Mouse (Mus musculus): ENCODE measurements around the gene Gm20518. TPM values are rescaled to one million over a fixed set of nuclear protein-coding genes. Genes with fewer than 3 reads are reported as not detected.
A peak's percentile ranks its signal among the peaks of the same experiment; 100 is the strongest.

Gm20518 gene
- polyA plus RNA-seq, 1 experiment from 2014 or later = not detected

GRCm38 (mm10) chr16:17815411-17816402, 75.8 kb downstream of the Gm20518 start:
- no peaks in the 10 kb centered on the region for H3K9me3 ChIP-seq (replicated peaks)
- no peaks in the 10 kb centered on the region for H3K36me3 ChIP-seq
- H3K4me1 ChIP-seq = peaks cover 13% of the 10 kb centered on the region
- H3K4me3 ChIP-seq = peak overlapping the region; percentile 50
- peak; percentile 77 for ATAC-seq
- peak overlapping the region; percentile 84 for H3K4me2 ChIP-seq
- H3K9ac ChIP-seq = peak overlapping the region; percentile 50
- WGBS (ENCODE audit: insufficient replicate concordance) = 3% methylated on average over 63 of the region's 63 CpGs
- peaks cover 91% of the 10 kb centered on the region for H3K27me3 ChIP-seq (replicated peaks)
- H3K27ac ChIP-seq = no peak overlapping the region

- H3K27me3 ChIP-seq (replicated peaks) = peaks cover 96% of the 10 kb centered on the region
- H3K4me1 ChIP-seq = peaks cover 13% of the 10 kb centered on the region
- H3K9me3 ChIP-seq (replicated peaks) = no peaks in the 10 kb centered on the region
- no peak for ATAC-seq
- H3K4me2 ChIP-seq = no peak overlapping the region
- 54% methylated on average over 4 of the region's 4 CpGs for WGBS (ENCODE audit: insufficient replicate concordance)
- H3K36me3 ChIP-seq = no peaks in the 10 kb centered on the region
- H3K4me3 ChIP-seq = no peak overlapping the region
- H3K9ac ChIP-seq = no peak overlapping the region
- no peak overlapping the region for H3K27ac ChIP-seq
Measured at GRCm38 (mm10) chr16:17813173-17813572, 78.3 kb downstream of the Gm20518 start.

- peaks cover 99% of the 10 kb centered on the region for H3K27me3 ChIP-seq (replicated peaks)
- peaks cover 22% of the 10 kb centered on the region for H3K4me1 ChIP-seq
- no peak overlapping the region for H3K4me3 ChIP-seq
- WGBS (ENCODE audit: insufficient replicate concordance) = 3% methylated on average over 5 of the region's 5 CpGs
- H3K9me3 ChIP-seq (replicated peaks) = no peaks in the 10 kb centered on the region
- H3K27ac ChIP-seq = no peak overlapping the region
- H3K36me3 ChIP-seq = no peaks in the 10 kb centered on the region
- ATAC-seq = no peak
- H3K4me2 ChIP-seq = no peak overlapping the region
- H3K9ac ChIP-seq = no peak overlapping the region
Measured at GRCm38 (mm10) chr16:17812120-17812519, 79.4 kb downstream of the Gm20518 start.

DNA sequence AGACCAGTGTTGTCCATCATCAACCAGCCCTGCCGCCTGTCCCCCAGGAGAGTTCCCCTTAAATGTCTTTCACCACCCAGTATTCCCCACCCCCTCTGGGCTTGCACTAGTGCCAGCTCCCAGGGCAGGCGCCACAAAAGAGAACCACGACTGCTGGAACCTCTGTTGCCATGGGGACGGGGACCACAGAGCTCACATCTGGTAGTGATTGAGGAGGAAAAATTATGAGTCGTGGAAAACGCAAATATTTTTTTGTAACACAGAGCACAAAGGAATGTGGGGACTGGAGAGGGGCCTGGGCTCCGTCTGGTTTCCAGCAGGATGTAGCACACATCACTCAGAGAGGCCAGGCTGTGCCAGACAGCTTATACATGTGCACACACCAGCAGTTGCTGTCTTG, 81.8 kb downstream of the Gm20518 start:
- no peak overlapping the region for H3K9ac ChIP-seq
- peaks cover 20% of the 10 kb centered on the region for H3K4me1 ChIP-seq
- no peaks in the 10 kb centered on the region for H3K36me3 ChIP-seq
- WGBS (ENCODE audit: insufficient replicate concordance) = 30% methylated on average over 7 of the region's 7 CpGs
- H3K9me3 ChIP-seq (replicated peaks) = no peaks in the 10 kb centered on the region
- H3K4me2 ChIP-seq = no peak overlapping the region
- peaks cover 99% of the 10 kb centered on the region for H3K27me3 ChIP-seq (replicated peaks)
- no peak overlapping the region for H3K4me3 ChIP-seq
- ATAC-seq = no peak
- H3K27ac ChIP-seq = 0 out of 2 replicates have a peak overlapping the region, but pooled peaks have one; percentile 17

- H3K27ac ChIP-seq = no peak overlapping the region
- 63% methylated on average over 4 of the region's 4 CpGs for WGBS (ENCODE audit: insufficient replicate concordance)
Measured at GRCm38 (mm10) chr16:17809125-17809524, 82.3 kb downstream of the Gm20518 start.

GRCm38 (mm10) chr16:17807192-17808009, 84.1 kb downstream of the Gm20518 start:
- no peaks in the 10 kb centered on the region for H3K9me3 ChIP-seq (replicated peaks)
- H3K27me3 ChIP-seq (replicated peaks) = peaks cover 99% of the 10 kb centered on the region
- peak overlapping the region; percentile 85 for H3K4me2 ChIP-seq
- H3K27ac ChIP-seq = peak overlapping the region; percentile 30; the same call in 1 of the 2 replicates
- ATAC-seq = peak; percentile 68
- H3K36me3 ChIP-seq = no peaks in the 10 kb centered on the region
- peak overlapping the region; percentile 57 for H3K4me3 ChIP-seq
- WGBS (ENCODE audit: insufficient replicate concordance) = 4% methylated on average over 73 of the region's 73 CpGs
- H3K4me1 ChIP-seq = peaks cover 42% of the 10 kb centered on the region
- peak overlapping the region; percentile 65 for H3K9ac ChIP-seq

More at GRCm38 (mm10) chr16:17809125-17809524, 82.3 kb downstream of the Gm20518 start:
- Histone ChIP-seq H3K27me3 (replicated peaks) (peaks cover 99% of the 10 kb centered on the region), H3K4me2 (no peak overlapping the region), H3K9ac (no peak overlapping the region), H3K4me3 (no peak overlapping the region), H3K9me3 (replicated peaks) (no peaks in the 10 kb centered on the region), H3K36me3 (no peaks in the 10 kb centered on the region), H3K4me1 (peaks cover 25% of the 10 kb centered on the region)
- ATAC-seq = no peak

- Histone ChIP-seq H3K9me3 (replicated peaks) (no peaks in the 10 kb centered on the region), H3K4me2 (peak overlapping the region; percentile 85), H3K27ac (peak overlapping the region; percentile 30; the same call in 1 of the 2 replicates), H3K36me3 (no peaks in the 10 kb centered on the region), H3K27me3 (replicated peaks) (peaks cover 99% of the 10 kb centered on the region), H3K4me1 (peaks cover 42% of the 10 kb centered on the region), H3K4me3 (peak overlapping the region; percentile 57), H3K9ac (peak overlapping the region; percentile 65)
- WGBS (ENCODE audit: insufficient replicate concordance) = 5% methylated on average over 50 of the region's 50 CpGs
- ATAC-seq = no peak
Measured at GRCm38 (mm10) chr16:17806581-17807191, 84.8 kb downstream of the Gm20518 start.

- no peaks in the 10 kb centered on the region for H3K9me3 ChIP-seq (replicated peaks)
Measured at GRCm38 (mm10) chr16:17804982-17805381, 86.5 kb downstream of the Gm20518 start.

DNA sequence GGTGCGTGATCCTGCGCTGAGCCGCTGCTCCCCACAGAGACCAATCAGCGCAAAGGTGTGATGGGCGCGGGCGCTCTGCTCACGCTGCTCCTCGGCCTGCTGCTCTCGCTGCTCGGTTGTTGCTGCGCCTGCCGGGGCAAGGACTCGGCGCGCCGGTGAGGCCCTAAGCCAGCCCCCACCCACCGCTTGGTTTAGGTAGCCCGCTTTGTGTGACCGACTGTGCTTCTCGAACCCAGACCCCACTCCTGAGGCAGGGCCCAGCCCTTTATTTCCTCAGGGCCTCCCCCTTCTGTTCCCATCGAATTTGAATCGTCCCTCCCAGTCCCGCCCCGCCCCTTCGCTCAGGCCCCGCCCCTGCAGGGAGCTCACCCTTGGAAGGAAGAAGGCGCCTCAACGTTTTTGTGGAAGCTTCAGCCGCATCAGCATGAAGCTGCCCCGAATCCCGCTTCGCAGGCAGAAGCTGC, 87.0 kb downstream of the Gm20518 start:
- Histone ChIP-seq H3K36me3 (no peaks in the 10 kb centered on the region), H3K4me2 (peak overlapping the region; percentile 65), H3K27me3 (replicated peaks) (peaks cover 99% of the 10 kb centered on the region), H3K4me1 (peaks cover 42% of the 10 kb centered on the region), H3K9me3 (replicated peaks) (no peaks in the 10 kb centered on the region), H3K4me3 (peak overlapping the region; percentile 42), H3K9ac (no peak overlapping the region), H3K27ac (no peak overlapping the region)
- WGBS (ENCODE audit: insufficient replicate concordance) = 3% methylated on average over 33 of the region's 33 CpGs
- peak; percentile 49; the same call in 1 of the 2 replicates for ATAC-seq

More at GRCm38 (mm10) chr16:17804982-17805381, 86.5 kb downstream of the Gm20518 start:
- H3K9ac ChIP-seq = no peak overlapping the region
- WGBS (ENCODE audit: insufficient replicate concordance) = 16% methylated on average over 7 of the region's 7 CpGs
- H3K27me3 ChIP-seq (replicated peaks) = peaks cover 99% of the 10 kb centered on the region
- no peak overlapping the region for H3K27ac ChIP-seq
- no peak for ATAC-seq
- no peak overlapping the region for H3K4me3 ChIP-seq
- no peaks in the 10 kb centered on the region for H3K36me3 ChIP-seq
- H3K4me1 ChIP-seq = peaks cover 42% of the 10 kb centered on the region
- H3K4me2 ChIP-seq = peak overlapping the region; percentile 65

DNA sequence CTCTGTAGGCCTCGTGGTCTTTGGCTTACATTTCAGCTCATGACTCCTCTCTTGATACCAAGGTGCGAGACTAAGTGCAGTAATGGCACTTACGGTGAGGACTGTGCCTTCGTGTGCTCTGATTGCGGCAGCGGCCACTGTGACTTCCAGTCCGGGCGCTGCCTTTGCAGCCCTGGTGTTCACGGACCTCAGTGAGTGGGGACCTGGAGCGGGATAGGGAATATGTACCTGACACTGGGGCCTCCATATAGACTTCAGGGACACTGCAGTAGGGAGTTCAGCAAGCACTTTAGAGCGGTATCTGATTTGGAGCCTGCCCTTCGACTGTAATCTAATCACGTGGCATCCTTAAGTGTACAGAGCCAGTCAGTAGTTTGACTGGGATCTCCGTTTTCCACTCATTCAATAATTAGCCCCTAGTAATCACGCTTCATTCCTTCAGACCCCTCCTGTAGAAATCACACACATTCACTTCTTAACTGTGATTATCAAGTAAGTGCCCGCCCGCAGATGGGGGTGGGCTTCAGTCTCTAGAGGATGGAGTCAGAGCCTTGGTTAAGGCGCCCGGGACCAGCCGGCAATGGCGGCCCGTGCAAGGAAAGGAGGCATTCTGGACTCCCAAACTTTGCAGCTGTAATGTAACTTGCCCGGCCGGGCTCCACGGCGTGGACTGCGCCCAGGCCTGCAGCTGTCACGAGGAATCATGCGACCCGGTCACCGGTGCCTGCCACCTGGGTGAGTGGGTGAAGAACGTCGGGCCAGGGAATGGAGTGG, 87.6 kb downstream of the Gm20518 start:
- Histone ChIP-seq H3K9ac (no peak overlapping the region), H3K27ac (no peak overlapping the region), H3K4me2 (peak overlapping the region; percentile 65), H3K4me3 (peak overlapping the region; percentile 42), H3K4me1 (peaks cover 42% of the 10 kb centered on the region), H3K27me3 (replicated peaks) (peaks cover 99% of the 10 kb centered on the region), H3K36me3 (no peaks in the 10 kb centered on the region), H3K9me3 (replicated peaks) (no peaks in the 10 kb centered on the region)
- WGBS (ENCODE audit: insufficient replicate concordance) = 13% methylated on average over 33 of the region's 33 CpGs
- no peak; the same call in 1 of the 2 replicates for ATAC-seq
